Mouse (Mus musculus): ENCODE data around the gene H2al2a. TPM values are rescaled to one million over a fixed set of nuclear protein-coding genes. Genes with fewer than 3 reads are reported as not detected.
"Not testable (repeated sequence)": the region's sequence is repeated elsewhere in the genome, so short reads cannot be mapped to it uniquely, and the experiment has no call there.

Gene H2al2a
- total RNA-seq, 1 experiment from 2014 or later: not detected

- no peak for ATAC-seq (replicated peaks in 1 of 2; ENCODE audit: insufficient read depth in 1 of 2, low FRiP score in 2 of 2, low TSS enrichment in 1 of 2, low read depth in 1 of 2, poor library complexity in 2 of 2, severe bottlenecking in 2 of 2)
Measured at GRCm38 (mm10) chr2:17989115-17989514, 7.6 kb downstream of the H2al2a start.

DNA sequence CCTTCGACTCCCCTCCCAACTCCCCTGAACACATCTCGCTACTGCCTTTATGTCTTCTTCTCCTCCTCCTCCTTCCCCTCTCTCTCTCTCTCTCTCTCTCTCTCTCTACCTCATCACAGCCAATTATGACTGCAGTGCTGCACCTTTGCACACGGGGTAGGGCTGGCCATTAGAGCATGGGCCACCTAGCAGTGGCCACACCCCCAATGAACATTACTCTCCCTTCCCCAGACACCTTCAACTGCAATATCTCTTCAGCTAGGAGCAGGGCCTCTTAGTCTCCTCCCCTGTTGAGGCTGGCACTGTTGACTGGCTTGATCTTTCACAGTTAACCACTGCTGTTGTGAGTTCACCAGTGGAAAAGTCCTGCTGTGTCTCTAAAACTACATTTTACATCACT lies 10.1 kb downstream of the H2al2a start:
- no peak for ATAC-seq (replicated peaks in 1 of 2; ENCODE audit: insufficient read depth in 1 of 2, low FRiP score in 2 of 2, low TSS enrichment in 1 of 2, low read depth in 1 of 2, poor library complexity in 2 of 2, severe bottlenecking in 2 of 2)

DNA sequence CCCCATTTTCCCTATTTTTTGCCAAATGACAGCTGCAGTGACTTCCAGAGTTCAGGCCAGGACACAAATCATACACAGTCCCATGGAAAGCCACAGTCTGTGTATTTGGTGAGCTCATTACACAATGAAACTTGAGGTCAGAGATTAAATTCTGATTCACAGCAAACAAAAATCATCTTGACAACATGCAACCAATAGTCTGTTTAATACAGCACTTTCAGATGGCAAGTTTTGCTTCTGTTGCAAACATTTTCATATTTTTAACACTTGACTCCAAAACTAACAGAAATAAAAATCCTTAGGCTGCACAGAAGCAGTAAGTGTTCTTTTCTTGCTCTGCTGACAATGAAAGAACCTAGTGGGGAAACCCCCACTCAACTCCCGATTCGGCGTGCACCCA lies 12.0 kb downstream of the H2al2a start:
- ATAC-seq (replicated peaks in 1 of 2; ENCODE audit: insufficient read depth in 1 of 2, low FRiP score in 2 of 2, low TSS enrichment in 1 of 2, low read depth in 1 of 2, poor library complexity in 2 of 2, severe bottlenecking in 2 of 2): no peak

DNA sequence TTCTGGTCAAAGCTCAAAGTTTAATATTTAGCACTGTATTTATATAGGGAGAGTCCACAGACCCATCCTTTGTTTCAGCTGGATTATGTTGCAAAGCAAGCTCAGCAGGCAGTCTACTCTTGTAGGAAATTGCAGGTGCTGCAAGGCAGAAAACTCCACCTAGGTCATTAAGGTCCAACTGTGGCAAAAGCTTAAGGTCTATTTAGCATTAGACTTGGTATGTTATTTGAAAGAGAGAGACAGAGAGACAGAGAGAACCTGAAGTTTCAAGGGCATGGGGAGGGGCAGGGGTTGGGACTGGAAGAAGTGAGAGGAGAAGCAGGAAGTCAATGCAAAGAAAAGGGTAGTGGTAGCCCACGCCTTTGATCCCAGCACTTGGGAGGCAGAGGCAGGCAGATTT lies 14.0 kb downstream of the H2al2a start:
- no peak for ATAC-seq (replicated peaks in 1 of 2; ENCODE audit: insufficient read depth in 1 of 2, low FRiP score in 2 of 2, low TSS enrichment in 1 of 2, low read depth in 1 of 2, poor library complexity in 2 of 2, severe bottlenecking in 2 of 2)

- ATAC-seq (replicated peaks in 1 of 2; ENCODE audit: insufficient read depth in 1 of 2, low FRiP score in 2 of 2, low TSS enrichment in 1 of 2, low read depth in 1 of 2, poor library complexity in 2 of 2, severe bottlenecking in 2 of 2): no peak
Measured at GRCm38 (mm10) chr2:17978706-17979105, 18.1 kb downstream of the H2al2a start.

- ATAC-seq (replicated peaks in 1 of 2; ENCODE audit: insufficient read depth in 1 of 2, low FRiP score in 2 of 2, low TSS enrichment in 1 of 2, low read depth in 1 of 2, poor library complexity in 2 of 2, severe bottlenecking in 2 of 2): not testable (repeated sequence)
Measured at GRCm38 (mm10) chr2:17978251-17978650, 18.5 kb downstream of the H2al2a start.

DNA sequence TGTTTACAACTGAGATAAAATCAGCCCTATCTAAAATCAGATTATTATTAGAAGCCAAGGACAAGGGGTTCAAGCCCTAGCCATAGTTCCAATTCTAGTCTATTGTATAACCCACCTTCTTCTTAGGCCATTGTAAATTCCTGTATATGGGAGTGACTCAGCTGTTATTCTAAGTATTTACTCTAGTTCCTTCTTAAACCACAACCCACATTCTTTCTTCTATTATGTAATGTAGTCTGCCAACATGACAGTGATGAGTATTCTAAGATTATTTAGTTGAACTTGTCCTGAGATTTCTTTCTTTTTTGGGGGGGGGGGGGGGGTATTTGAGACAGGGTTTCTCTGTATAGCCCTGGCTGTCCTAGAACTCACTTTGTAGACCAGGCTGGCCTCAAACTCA lies 19.1 kb downstream of the H2al2a start:
- not testable (repeated sequence) for ATAC-seq (replicated peaks in 1 of 2; ENCODE audit: insufficient read depth in 1 of 2, low FRiP score in 2 of 2, low TSS enrichment in 1 of 2, low read depth in 1 of 2, poor library complexity in 2 of 2, severe bottlenecking in 2 of 2)

- no peak for ATAC-seq (replicated peaks in 1 of 2; ENCODE audit: insufficient read depth in 1 of 2, low FRiP score in 2 of 2, low TSS enrichment in 1 of 2, low read depth in 1 of 2, poor library complexity in 2 of 2, severe bottlenecking in 2 of 2)
Measured at GRCm38 (mm10) chr2:17975601-17976327, 21.0 kb downstream of the H2al2a start.

GRCm38 (mm10) chr2:17973868-17974440 lies 22.8 kb downstream of the H2al2a start:
- ATAC-seq (replicated peaks in 1 of 2; ENCODE audit: insufficient read depth in 1 of 2, low FRiP score in 2 of 2, low TSS enrichment in 1 of 2, low read depth in 1 of 2, poor library complexity in 2 of 2, severe bottlenecking in 2 of 2): no peak

- ATAC-seq (replicated peaks in 1 of 2; ENCODE audit: insufficient read depth in 1 of 2, low FRiP score in 2 of 2, low TSS enrichment in 1 of 2, low read depth in 1 of 2, poor library complexity in 2 of 2, severe bottlenecking in 2 of 2): no peak
Measured at GRCm38 (mm10) chr2:17973246-17973645, 23.5 kb downstream of the H2al2a start.

GRCm38 (mm10) chr2:17972843-17973242 lies 23.9 kb downstream of the H2al2a start:
- ATAC-seq (replicated peaks in 1 of 2; ENCODE audit: insufficient read depth in 1 of 2, low FRiP score in 2 of 2, low TSS enrichment in 1 of 2, low read depth in 1 of 2, poor library complexity in 2 of 2, severe bottlenecking in 2 of 2): no peak

DNA sequence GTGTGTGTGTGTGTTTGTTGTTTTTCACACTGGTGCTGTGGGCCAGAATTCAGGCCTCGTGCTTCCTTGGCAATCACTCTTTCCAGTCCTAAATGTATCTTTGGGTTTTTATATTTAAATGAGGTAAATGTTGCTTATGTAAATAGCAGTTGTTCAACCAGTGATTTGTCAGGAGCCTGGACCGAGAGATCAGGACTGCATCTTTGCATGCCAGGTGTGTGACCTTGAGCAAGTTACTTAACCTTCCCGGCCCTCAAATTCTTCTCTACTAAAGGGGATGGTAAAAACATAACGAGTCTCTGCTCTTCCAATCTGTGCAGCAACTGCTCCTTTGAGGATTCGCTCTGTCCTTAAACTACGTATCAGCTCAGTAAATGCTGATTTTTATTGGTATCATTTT lies 25.4 kb downstream of the H2al2a start:
- ATAC-seq (replicated peaks in 1 of 2; ENCODE audit: insufficient read depth in 1 of 2, low FRiP score in 2 of 2, low TSS enrichment in 1 of 2, low read depth in 1 of 2, poor library complexity in 2 of 2, severe bottlenecking in 2 of 2): no peak

- no peak for ATAC-seq (replicated peaks in 1 of 2; ENCODE audit: insufficient read depth in 1 of 2, low FRiP score in 2 of 2, low TSS enrichment in 1 of 2, low read depth in 1 of 2, poor library complexity in 2 of 2, severe bottlenecking in 2 of 2)
Measured at GRCm38 (mm10) chr2:17970662-17971061, 26.1 kb downstream of the H2al2a start.

DNA sequence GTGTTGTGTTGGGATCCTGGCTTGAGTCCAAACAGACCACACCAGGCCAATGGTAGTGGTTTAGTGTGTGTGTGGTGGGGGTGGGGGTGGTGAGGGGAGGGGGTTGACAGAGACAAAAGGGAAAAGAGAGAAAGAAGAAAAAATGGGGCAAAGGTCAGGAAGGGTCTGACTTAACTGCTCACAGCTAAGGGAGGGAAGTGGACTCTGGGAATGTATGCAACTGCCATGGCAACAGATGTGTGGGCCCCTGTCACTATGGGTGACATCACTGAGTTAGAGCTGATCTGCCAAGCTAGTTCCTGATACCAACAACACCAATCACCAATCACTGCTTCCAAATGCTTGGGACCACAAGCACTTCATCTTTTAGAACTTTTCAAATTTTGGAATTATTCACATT lies 26.6 kb downstream of the H2al2a start:
- no peak for ATAC-seq (replicated peaks in 1 of 2; ENCODE audit: insufficient read depth in 1 of 2, low FRiP score in 2 of 2, low TSS enrichment in 1 of 2, low read depth in 1 of 2, poor library complexity in 2 of 2, severe bottlenecking in 2 of 2)

- ATAC-seq (replicated peaks in 1 of 2; ENCODE audit: insufficient read depth in 1 of 2, low FRiP score in 2 of 2, low TSS enrichment in 1 of 2, low read depth in 1 of 2, poor library complexity in 2 of 2, severe bottlenecking in 2 of 2): no peak
Measured at GRCm38 (mm10) chr2:17968571-17968970, 28.2 kb downstream of the H2al2a start.

- ATAC-seq (replicated peaks in 1 of 2; ENCODE audit: insufficient read depth in 1 of 2, low FRiP score in 2 of 2, low TSS enrichment in 1 of 2, low read depth in 1 of 2, poor library complexity in 2 of 2, severe bottlenecking in 2 of 2): not testable (repeated sequence)
Measured at GRCm38 (mm10) chr2:17968037-17968436, 28.7 kb downstream of the H2al2a start.

- no peak for ATAC-seq (replicated peaks in 1 of 2; ENCODE audit: insufficient read depth in 1 of 2, low FRiP score in 2 of 2, low TSS enrichment in 1 of 2, low read depth in 1 of 2, poor library complexity in 2 of 2, severe bottlenecking in 2 of 2)
Measured at GRCm38 (mm10) chr2:17959501-17959900, 37.3 kb downstream of the H2al2a start.

DNA sequence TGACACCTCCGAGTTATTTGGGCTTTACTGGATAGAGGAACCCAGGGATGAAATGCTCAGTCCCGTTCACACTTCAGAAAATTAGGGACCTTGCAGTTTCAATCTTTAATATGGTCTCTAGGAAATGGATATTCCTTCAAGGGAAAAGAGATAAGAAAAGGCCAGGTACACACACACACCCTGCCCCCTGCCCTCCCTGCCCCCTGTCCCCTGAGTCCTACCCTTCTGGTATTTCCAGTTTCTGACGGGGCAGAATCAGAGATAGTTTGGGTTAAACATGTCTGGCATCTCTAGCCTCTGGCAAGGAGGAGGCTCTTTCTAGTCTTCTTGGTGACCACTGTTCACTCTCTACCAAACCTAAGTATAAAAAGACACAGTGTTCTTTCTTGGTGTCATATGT lies 49.9 kb downstream of the H2al2a start:
- no peak for ATAC-seq (replicated peaks in 1 of 2; ENCODE audit: insufficient read depth in 1 of 2, low FRiP score in 2 of 2, low TSS enrichment in 1 of 2, low read depth in 1 of 2, poor library complexity in 2 of 2, severe bottlenecking in 2 of 2)

Data from hematopoietic stem cell, adult 5-6 weeks (primary cell).